Mouse (Mus musculus) spleen, postnatal 36 days (tissue): Measurements from ENCODE around the gene Snapc5.

ENCODE experiments used
- DNase-seq, 2 experiments: peaks; one replicate each; pipeline ENCODE4 v3.0.0; 2022; ENCODE audit warnings: low spot score in 2 of 2, mixed read lengths in 1 of 2

The Snapc5 gene

GRCm38 (mm10) chr9:64199897-64200296 lies 20.8 kb downstream of the Snapc5 start:
- no peak for DNase-seq

GRCm38 (mm10) chr9:64202331-64202730 lies 23.3 kb downstream of the Snapc5 start:
- no peak for DNase-seq

DNA sequence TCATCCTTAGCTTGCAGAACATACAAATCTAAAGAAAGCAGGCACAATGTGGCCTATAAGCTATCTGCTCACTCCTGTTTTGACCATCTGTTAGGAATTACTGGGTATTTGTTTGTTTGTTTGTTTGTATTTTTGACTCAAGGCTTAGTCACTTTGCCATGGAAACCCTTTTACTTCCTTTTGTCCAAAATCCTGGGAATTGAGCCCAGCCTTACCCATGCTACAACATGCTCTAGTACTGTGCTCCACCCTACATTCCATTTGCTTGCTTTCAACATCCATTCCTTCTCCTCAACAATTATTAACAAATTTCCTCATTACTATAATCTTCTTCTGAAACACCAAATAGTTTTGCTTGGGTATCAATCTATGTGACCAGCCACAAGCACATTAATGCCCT lies 23.8 kb downstream of the Snapc5 start:
- no peak for DNase-seq

DNA sequence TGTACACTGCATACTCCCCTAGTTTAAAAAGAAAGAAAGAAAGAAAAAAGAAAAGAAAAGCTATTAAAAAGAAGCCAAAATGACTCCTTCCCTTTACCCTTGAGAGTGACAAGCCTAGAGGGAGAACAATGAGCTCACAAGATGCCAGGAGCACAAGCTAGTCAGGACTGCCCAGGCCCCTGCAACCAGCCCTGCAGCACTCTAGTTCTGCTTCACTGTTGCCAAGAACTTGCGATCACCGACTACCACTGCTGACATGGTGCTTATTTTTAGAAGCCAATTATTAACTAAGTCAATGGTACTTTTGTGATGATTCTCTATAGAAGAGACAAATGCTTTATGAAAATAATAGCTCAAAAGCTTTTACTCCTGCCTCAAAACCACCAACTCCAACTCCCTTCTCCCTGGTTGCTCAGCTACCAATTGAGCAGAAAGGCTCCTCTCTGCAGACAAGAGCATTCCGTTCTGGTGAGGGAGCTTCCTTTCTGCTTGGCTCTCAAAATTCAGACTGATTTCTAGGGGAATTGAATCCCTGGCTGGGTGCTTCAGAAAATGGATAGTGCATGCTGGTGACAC lies 28.5 kb downstream of the Snapc5 start:
- DNase-seq, result no peak

DNA sequence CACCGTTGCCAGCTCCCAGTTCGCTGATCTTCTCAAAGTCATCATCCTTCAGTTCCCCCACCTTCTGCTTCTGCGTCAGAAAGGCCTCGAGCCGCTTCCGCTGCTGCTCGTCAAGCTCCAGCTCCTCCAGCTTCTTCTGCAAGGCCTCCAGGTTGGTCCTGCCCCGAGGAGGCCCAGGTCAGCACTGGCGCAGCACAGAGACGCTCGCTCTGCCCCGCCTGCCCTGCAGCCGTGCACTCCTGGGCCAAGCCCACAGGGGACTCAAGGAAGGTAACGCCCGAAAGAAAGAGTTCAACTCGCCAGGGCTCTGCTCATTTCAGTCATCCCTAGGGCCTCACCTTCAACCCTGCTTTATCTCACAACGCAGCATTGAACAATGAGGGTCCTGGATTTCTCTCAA lies 35.4 kb downstream of the Snapc5 start:
- no peak for DNase-seq

DNA sequence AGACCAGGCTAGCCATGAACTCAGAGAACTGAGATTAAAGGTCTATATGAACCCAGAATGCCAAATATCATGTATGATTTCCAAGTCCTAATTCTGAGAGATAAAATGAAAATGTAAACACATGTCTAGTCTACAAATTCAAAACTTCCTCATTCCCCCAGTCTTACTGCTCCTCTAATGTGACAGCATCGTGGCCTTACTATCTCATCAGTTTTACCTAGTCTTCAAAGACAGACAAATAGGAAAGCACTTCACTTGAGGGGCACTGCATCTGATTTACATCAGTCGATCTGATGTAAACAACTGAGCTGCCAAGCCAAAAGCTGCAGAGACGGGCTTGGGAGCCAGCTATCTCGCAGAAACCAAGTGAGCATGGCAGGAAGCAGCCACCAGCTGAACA lies 37.0 kb downstream of the Snapc5 start:
- no peak for DNase-seq

- no peak for DNase-seq
Observed at GRCm38 (mm10) chr9:64216641-64217040, 37.6 kb downstream of the Snapc5 start.

DNA sequence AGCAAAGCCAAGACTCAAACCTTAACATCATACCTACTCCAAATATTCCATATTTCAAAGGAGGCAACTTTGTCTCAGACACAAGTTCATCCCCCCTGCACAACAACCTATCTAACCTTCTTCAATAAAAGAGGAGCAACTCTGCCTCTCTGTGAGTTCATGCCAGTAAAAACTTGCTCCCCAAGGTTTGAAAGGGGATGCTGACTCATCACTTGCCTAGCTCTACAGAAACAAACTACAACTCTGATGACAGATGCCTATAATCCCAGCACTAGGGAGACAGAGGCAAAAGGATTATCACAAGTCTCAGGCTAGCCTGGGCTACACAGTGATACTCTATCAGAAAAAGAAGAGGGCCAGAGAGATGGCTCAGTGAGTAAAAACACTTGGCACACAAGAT lies 38.8 kb downstream of the Snapc5 start:
- no peak for DNase-seq

GRCm38 (mm10) chr9:64219305-64219704 lies 40.2 kb downstream of the Snapc5 start:
- DNase-seq, result no peak

GRCm38 (mm10) chr9:64219772-64220420 lies 40.8 kb downstream of the Snapc5 start:
- no peak for DNase-seq

DNA sequence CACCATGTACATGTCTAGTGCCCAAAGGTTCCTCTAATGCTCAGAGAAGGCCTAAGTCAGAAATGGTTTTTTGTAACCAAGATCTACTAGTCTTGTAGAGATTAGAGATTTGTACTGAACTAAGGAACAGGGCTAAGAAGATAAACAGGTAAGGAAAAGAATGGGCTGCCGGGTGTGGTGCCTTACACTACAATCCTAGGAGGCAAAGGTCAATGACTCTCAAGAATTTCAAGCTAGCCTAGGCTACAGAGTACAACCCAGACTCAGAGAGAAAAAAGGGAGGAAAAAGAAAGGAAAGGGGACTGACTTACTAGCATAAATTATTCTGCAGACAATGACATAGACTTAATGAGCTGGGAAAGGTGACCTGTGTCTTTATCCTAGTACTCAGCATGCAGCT lies 41.5 kb downstream of the Snapc5 start:
- DNase-seq, result no peak

GRCm38 (mm10) chr9:64221480-64221879 lies 42.4 kb downstream of the Snapc5 start:
- DNase-seq, result no peak

DNA sequence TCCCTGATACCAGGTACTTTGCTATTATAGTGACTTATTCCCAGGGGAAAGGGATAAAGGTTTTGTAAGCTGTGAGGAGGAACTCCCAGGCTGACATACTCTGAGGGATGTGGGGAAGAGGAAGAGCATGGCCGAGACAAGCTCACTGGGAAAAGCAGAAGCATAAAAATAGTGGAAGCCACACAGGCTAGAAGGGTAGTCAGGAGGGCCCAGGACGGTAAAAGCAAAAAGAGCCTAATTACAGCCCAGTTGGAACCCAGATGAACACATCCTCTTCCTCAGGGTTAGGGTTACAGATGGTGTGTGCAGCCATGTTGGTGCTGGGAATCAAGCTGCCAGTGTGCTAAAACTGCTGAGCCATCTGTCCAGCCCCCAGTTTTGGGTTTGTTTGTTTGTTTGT lies 43.0 kb downstream of the Snapc5 start:
- DNase-seq, result no peak

DNA sequence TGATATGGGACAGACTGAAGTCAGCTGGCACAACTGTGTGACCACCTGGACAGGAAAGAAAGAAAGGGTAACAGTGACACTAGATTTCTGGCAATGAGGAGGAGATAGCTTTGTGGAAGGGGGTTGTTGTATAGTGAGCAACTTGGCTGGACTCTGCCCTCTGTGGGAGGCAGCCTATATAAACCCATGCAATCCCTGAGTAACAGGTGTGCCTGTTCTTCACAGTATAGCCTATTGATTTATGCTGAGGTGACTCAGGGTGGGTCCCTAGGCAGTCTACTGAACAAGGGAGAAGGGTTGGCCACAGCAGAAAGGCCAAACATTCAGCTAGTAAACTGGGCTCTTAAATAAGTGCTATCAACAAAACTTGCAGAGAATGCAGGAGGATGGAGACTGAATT lies 46.7 kb downstream of the Snapc5 start:
- no peak for DNase-seq

DNA sequence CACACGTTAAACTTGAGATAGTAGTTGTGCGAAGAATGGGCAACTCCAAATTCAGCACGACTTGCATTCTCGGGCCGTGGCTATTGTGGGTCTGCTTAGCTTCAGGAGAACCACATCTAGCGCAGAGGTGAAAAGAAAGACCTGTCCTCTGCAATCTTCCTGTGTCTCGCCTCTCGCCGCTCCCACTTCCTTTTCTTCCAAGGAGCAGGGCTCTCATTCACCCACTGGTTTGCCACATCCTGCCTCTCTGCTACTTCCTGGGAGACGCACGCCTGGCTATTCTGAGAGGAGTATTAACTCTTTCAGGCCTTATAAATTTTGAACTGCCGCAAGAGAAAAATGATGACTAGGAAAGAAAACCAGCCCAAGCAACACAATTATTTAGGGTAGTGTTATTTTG lies 48.7 kb downstream of the Snapc5 start:
- peak; percentile 4 to 10 for DNase-seq

DNA sequence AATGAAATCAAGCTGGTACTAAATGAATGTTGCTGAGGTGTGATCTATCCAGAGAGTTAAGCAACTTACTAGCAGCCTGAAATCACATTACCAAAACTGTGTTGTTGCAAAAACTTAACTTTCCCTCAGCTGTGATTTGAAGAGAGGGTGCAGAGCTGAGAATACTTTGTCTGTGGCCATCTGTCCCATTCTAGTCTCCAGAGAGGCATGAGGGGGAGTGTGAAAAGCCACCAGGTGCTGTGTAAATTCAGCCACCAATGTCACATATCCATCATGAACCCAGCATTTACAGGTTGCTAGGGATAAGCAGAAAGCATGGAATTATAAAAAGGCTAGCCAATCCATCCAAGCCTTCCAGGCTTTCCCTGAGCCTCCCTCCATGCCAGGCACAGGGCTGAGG lies 49.9 kb downstream of the Snapc5 start:
- DNase-seq, result no peak

GRCm38 (mm10) chr9:64231171-64231570 lies 52.1 kb downstream of the Snapc5 start:
- DNase-seq, result no peak

- DNase-seq, result no peak
Observed at GRCm38 (mm10) chr9:64231674-64232073, 52.6 kb downstream of the Snapc5 start.

- no peak for DNase-seq
Observed at GRCm38 (mm10) chr9:64232257-64232957, 53.3 kb downstream of the Snapc5 start.
